In the genomic region with DNA sequence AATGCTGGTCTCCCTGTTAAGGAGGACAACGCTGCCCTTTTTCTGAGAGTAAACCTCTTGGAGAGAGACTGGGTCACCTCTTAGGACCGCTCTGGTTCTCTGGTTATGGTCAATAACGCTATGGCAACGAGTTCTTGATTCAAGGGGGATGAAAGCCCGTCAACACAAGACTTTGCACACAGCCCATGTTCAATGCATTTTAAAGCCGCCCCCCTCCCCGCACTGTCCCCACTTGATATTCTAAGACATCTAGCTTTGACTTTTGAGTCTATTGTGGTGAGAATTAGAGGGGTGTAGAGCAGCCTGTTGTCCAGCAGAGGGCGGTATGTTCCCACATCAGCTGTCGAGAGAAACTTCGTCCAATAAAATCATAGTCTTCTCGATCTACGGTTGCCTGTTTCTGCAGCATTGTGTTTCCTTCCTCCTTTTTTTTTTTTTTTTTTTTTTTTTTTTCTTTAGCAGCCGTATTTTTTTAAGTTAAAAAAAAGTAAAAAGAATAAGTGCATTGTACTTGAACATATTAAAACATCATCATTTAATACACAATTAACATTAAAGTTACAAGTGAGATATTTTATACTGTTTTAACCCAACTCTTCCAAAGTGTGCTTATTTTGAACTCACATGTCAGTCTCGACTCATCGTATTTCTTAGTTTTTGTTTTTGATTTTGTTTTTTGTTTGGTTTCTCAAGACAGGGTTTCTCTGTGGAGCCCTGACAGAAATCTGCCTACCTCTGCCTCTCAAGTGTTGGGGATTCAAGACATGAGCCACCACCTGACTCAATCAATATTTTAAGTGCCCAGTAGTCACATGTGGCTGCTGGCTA, we compare ENCODE assay signal across 1 mouse cellular context.
A peak's percentile ranks its signal among the peaks of the same experiment; 100 is the strongest.
TF ChIP-seq lines count a peak whose summit lies in the region.

No protein-coding gene starts in this region.

TF ChIP-seq in MEL, 35 proteins besides CTCF, POLR2A, EP300 and RAD21:
- TF ChIP-seq ETS1 (IDR thresholded peaks at IDR 0.05; ENCODE audit: low read depth, low read length) (peak; percentile 73), USF2 (IDR thresholded peaks at IDR 0.05; ENCODE audit: borderline replicate concordance in 1 of 2, insufficient read depth in 1 of 2, low read depth in 1 of 2, low read length in 2 of 2) (no peak), HCFC1 (IDR thresholded peaks at IDR 0.05; ENCODE audit: low read depth, low read length) (peak; percentile 63; the same call in 1 of the 2 replicates), GATA1 (IDR thresholded peaks at IDR 0.05; ENCODE audit: low read depth, low read length) (0 out of 2 replicates have a peak, but pooled peaks have one; percentile 6), KAT2A (conservative IDR thresholded peaks at IDR 0.05; ENCODE audit: low read depth, low read length) (no peak), TBP (IDR thresholded peaks at IDR 0.05; ENCODE audit: low read depth, low read length) (no peak; the same call in 1 of the 2 replicates), ELF1 (IDR thresholded peaks at IDR 0.05; ENCODE audit: low read depth, low read length) (no peak), ZC3H11A (IDR thresholded peaks at IDR 0.05; ENCODE audit: low read depth, low read length) (peak; percentile 94), NELFE (IDR thresholded peaks at IDR 0.05; ENCODE audit: low read depth, low read length) (no peak), MYC (IDR thresholded peaks at IDR 0.05; ENCODE audit: low read depth, low read length) (peak; percentile 85), CHD2 (IDR thresholded peaks at IDR 0.05; ENCODE audit: low read length) (no peak), SMC3 (IDR thresholded peaks at IDR 0.05; ENCODE audit: low read depth, low read length) (peak; percentile 94), E2F4 (IDR thresholded peaks at IDR 0.05; ENCODE audit: borderline replicate concordance, low read depth, low read length) (no peak), JUND (IDR thresholded peaks at IDR 0.05; ENCODE audit: low read depth, low read length) (no peak), MYB (IDR thresholded peaks at IDR 0.05; ENCODE audit: low read depth, low read length) (no peak), TAL1 (IDR thresholded peaks at IDR 0.05; ENCODE audit: low read length) (no peak), MXI1 (IDR thresholded peaks at IDR 0.05; ENCODE audit: low read depth, low read length) (peak; percentile 55; the same call in 1 of the 2 replicates), MAZ (IDR thresholded peaks at IDR 0.05; ENCODE audit: low read depth, low read length) (no peak), USF1 (IDR thresholded peaks at IDR 0.05; ENCODE audit: low read depth, low read length) (no peak), ZKSCAN1 (IDR thresholded peaks at IDR 0.05; ENCODE audit: low read depth, low read length) (peak; percentile 88; the same call in 1 of the 2 replicates), NRF1 (IDR thresholded peaks at IDR 0.05; ENCODE audit: insufficient read depth, low read depth, low read length, poor library complexity, severe bottlenecking) (no peak), BHLHE40 (IDR thresholded peaks at IDR 0.05; ENCODE audit: borderline replicate concordance, low read depth, low read length) (0 out of 2 replicates have a peak, but pooled peaks have one; percentile 35), SIN3A (IDR thresholded peaks at IDR 0.05; ENCODE audit: low read length) (peak; percentile 87), MEF2A (IDR thresholded peaks at IDR 0.05; ENCODE audit: extremely low read depth, insufficient replicate concordance, low read depth, low read length, poor library complexity, severe bottlenecking) (no peak), CHD1 (IDR thresholded peaks at IDR 0.05; ENCODE audit: low read depth, low read length) (no peak), ZMIZ1 (IDR thresholded peaks at IDR 0.05; ENCODE audit: low read depth, low read length) (no peak), POLR2AphosphoS5 (IDR thresholded peaks at IDR 0.05; ENCODE audit: borderline replicate concordance, low read depth, low read length) (no peak), MAFK (IDR thresholded peaks at IDR 0.05; ENCODE audit: borderline replicate concordance, low read depth, low read length) (no peak), GABPA (IDR thresholded peaks at IDR 0.05; ENCODE audit: low read depth, low read length) (no peak), UBTF (IDR thresholded peaks at IDR 0.05; ENCODE audit: borderline replicate concordance, insufficient read depth, low read depth, low read length) (no peak), MAX (IDR thresholded peaks at IDR 0.05; ENCODE audit: low read length) (no peak), POLR2AphosphoS2 (IDR thresholded peaks at IDR 0.05; ENCODE audit: low read length) (no peak), TCF12 (IDR thresholded peaks at IDR 0.05; ENCODE audit: low read depth, low read length) (no peak), ZNF384 (IDR thresholded peaks at IDR 0.05; ENCODE audit: low read depth, low read length) (peak; percentile 99), RCOR1 (IDR thresholded peaks at IDR 0.05; ENCODE audit: low read depth, low read length) (no peak; the same call in 1 of the 2 replicates)
